Mouse (Mus musculus) left cerebral cortex, adult 2 months (tissue): ENCODE measurements around the gene Nans. TPM values are rescaled to one million over a fixed set of nuclear protein-coding genes. Genes with fewer than 3 reads are reported as not detected.
A peak's percentile ranks its signal among the peaks of the same experiment; 100 is the strongest.

Experiments used
- DNase-seq, 2 experiments: peaks; one replicate each; pipeline ENCODE4 v3.0.0; 2021 to 2022; ENCODE audit warnings: low spot score in 2 of 2, mixed read lengths in 1 of 2; ENCODE audit errors: extremely low spot score in 1 of 2
- H3K27ac ChIP-seq: fragments of 200-600 bp; 2 replicates; pipeline ENCODE4 v1.8.1; 2022
- H3K4me3 ChIP-seq: fragments of 200-600 bp; 2 replicates; pipeline ENCODE4 v1.8.1; 2022
- CTCF ChIP-seq: fragments of 200-600 bp; IDR thresholded peaks from 2 replicates; pipeline ENCODE4 v1.8.1; 2022; ENCODE audit warnings: antibody characterized with exemption, mild to moderate bottlenecking, moderate library complexity
- intact Hi-C: fragments of 180-260 bp; cut with DNase I; formaldehyde crosslinking; loops from one replicate; pipeline ENCODE4 v1.15.1; 2025
- long read RNA-seq, 2 experiments: library from polyadenylated mRNA; stranded (forward); transcript quantifications; one replicate each; pipeline ENCODE4 v2.0.0; 2021; ENCODE audit warnings: borderline mapping rate in 2 of 2
- total RNA-seq, 2 experiments: library from RNA; stranded (reverse); gene quantifications; 2 replicates each; pipeline ENCODE4 v1.2.3; 2021

The Nans gene
- total RNA-seq, result 10 to 100 TPM; 13.9 to 19.8 TPM
- long read RNA-seq, experiment 1, transcript Nans-201 (6 exons, 2,179 nt), result major isoform, 8 of 8 reads
- long read RNA-seq, experiment 1, partial matches to known transcripts, result 0 of 8 reads
- long read RNA-seq, experiment 1, other reads (novel, unspliced or antisense), result 0 of 8 reads
- long read RNA-seq, experiment 2, transcript Nans-201 (6 exons, 2,179 nt), result major isoform, 8 of 11 reads
- long read RNA-seq, experiment 2, partial matches to known transcripts, result 2 of 11 reads
- long read RNA-seq, experiment 2, other reads (novel, unspliced or antisense), result 1 of 11 reads

GRCm38 (mm10) chr4:46489028-46489925, at the start of gene Nans:
Nans (plus strand) TSS chr4:46489248.
- TF ChIP-seq CTCF, result no peak
- intact Hi-C loops, result no loop called here
- H3K4me3 ChIP-seq, result peak within 1 kb of the TSS; percentile 65
- DNase-seq, result peak; percentile 93 to 94
- H3K27ac ChIP-seq, result peak within 1 kb of the TSS; percentile 63

- intact Hi-C loops, result no loop called here
- H3K27ac ChIP-seq, result no peak overlapping the region
- no peak overlapping the region for H3K4me3 ChIP-seq
- no peak for TF ChIP-seq CTCF
- no peak for DNase-seq
These were observed 46.5 kb upstream of the Nans start for GRCm38 (mm10) chr4:46442501-46442900.

DNA sequence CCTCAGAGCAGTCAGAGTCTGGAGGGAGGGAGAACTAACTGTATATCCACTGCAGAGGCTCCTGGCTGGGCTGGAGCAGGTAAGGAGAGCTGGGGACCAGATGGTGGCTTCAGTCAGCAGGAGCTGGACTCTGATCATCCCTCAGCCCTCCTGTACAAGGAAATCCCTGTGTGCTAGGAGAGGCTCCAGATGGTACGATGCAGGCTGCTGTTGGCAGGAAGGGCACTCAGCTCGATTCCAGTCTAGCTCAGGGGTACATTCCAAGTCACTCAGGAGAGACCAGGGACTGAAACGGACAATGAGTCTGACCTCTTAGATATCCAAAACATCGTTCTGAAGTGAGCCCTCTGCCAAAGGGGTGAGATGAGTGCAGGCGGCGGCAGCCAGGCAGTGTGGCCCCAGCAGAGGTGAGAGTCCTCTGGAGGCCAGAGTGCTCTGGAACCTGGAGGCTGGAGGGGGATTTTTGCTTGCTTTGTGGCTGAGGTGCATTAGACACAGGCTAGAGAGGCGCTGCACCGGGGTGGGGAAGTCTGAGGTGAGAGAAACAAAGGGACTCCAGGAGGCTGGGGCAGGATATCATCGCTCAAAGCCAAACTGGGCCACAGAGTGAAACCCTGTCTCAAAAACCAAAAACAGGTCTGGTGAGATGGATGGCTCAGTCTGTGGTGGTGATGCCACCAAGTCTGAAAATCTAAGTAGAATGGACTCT, 43.7 kb upstream of the Nans start:
- Histone ChIP-seq H3K4me3 (no peak overlapping the region), H3K27ac (no peak overlapping the region)
- DNase-seq, result no peak
- intact Hi-C loops, result no loop called here
- TF ChIP-seq CTCF, result no peak

- no peak for DNase-seq
- no peak for TF ChIP-seq CTCF
- no peak overlapping the region for H3K27ac ChIP-seq
- no peak overlapping the region for H3K4me3 ChIP-seq
- intact Hi-C loops, result no loop called here
These were observed 41.6 kb upstream of the Nans start for GRCm38 (mm10) chr4:46447461-46447860.

DNA sequence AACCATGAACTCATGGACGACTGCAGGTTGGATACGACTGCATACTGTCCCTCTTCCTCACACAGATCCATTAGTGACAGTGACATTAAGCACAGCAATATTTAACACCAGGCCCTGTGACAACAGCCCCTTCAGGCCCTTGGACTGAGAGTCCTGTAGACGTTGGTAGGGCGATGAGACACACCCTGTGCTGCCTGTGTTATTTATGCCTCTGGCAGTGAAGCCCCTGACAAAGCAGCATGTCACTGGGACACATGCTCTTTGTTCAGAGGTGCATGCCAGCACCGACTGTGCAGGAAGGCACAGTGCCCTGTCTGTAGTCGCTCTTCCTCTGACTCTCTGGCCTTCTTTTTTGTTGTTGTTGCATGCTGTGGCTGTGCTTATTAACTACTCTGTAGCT, 40.2 kb upstream of the Nans start:
- Histone ChIP-seq H3K4me3 (no peak overlapping the region), H3K27ac (no peak overlapping the region)
- TF ChIP-seq CTCF, result no peak
- intact Hi-C loops, result no loop called here
- no peak for DNase-seq

DNA sequence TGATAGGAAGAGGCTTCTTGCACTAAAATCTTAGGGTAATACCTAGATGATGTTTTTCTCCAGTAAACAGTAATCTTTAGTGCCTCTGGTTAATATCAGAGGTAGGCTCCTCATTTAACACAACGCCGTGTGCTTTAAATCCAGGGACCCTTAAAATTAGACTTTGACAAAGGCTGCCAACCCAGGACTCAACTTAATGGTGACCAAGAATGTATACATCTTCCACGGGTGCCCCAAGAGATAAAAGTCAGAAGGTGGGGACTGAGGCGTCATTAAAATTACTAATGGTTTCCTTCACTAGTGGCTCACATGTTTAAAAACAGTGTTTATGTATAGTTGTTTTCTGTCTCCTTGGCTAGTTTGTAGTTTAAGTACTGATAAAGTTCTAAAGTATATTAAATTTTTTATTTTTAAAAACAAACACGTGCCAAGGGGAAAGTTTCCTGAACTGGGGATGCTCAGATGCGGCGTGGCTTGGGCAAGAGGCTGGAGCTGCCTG, 39.0 kb upstream of the Nans start:
- H3K4me3 ChIP-seq, result peak overlapping the region; percentile 64
- DNase-seq, result no peak
- no peak for TF ChIP-seq CTCF
- intact Hi-C loops, result loop anchor here (2.0 kb wide), 1 partner anchor 253 kb away; the partner anchor contains the start of gene Xpa
- peak overlapping the region; percentile 60 for H3K27ac ChIP-seq

DNA sequence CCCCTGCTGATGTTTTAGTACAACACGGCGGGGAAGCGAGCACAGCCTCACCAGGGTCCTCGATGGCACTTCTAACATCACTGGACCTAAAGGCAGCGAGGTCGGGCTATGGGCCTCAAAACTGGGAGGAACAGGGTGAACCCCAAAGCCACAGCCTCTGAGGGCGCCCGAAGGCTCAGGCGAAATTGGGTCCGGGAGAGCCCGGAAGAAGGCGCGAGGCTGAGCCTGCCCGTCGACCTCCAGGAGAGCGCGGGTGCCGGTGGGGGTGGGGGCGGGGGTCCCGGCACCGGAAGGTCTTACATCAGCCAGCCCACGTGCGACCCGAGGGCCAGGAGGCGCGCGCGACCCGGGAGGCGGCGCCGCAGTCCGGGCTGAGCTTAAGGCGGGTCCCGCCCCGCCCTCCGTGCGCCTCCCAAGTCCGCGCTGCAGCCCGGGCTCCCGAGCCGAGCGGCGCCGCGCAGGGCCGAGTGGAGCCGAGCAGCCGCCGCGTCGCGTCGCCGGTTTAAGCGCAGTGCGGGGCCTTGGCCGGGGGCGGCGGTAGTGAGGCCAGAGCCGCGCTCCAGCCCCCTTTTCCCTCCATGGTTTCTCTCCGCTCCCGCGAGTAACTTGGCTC, 38.4 kb upstream of the Nans start, which contains the start of gene Anp32b:
Gene Anp32b, plus strand, starts transcription at position 384 of the 613 bp plus-strand sequence.
- peak; percentile 75 for TF ChIP-seq CTCF
- intact Hi-C loops, result loop anchor here (1.0 to 2.0 kb wide), 2 partner anchors 61 to 254 kb away; partner anchors contain the start of genes Trmo and Xpa
- Histone ChIP-seq H3K4me3 (peak within 1 kb of the TSS; percentile 64), H3K27ac (peak within 1 kb of the TSS; percentile 95)
- DNase-seq, result peak; percentile 93 to 94

DNA sequence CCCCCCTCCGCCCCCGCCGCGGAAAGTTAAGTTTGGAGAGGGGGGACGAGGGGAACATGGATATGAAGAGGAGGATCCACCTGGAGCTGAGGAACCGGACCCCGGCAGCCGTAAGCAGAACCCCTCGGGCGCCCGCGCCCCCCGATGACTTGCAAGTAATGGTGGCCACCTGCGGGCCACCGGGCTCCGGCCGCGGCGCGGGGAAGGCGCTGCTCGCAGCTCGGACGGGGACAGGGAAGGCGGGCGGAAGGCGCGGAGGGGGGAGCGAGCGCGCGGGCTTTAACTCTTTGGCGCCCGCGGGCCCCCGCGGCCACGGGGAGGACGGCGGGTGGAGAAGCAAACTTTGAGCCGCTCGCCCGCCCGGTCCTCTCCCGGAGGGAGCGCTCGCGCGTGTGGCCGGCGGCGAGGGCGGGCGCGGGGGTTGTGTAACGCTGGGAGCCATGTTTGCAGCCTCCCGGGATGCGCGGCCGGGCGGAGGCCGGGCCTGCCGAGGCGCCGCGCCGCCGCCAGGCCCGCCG, 37.7 kb upstream of the Nans start:
- intact Hi-C loops, result loop anchor here (1.0 to 2.0 kb wide), 2 partner anchors 62 to 254 kb away; partner anchors contain the start of genes Trmo and Xpa

GRCm38 (mm10) chr4:46451758-46452480, 37.1 kb upstream of the Nans start:
- intact Hi-C loops, result loop anchor here (1.0 to 2.0 kb wide), 2 partner anchors 63 to 255 kb away; partner anchors contain the start of genes Trmo and Xpa
- peak overlapping the region; percentile 95 for H3K27ac ChIP-seq
- TF ChIP-seq CTCF, result no peak
- DNase-seq, result peak; percentile 75 to 79
- peak overlapping the region; percentile 64 for H3K4me3 ChIP-seq

More for the DNA sequence above, 37.7 kb upstream of the Nans start:
- Histone ChIP-seq H3K4me3 (peak overlapping the region; percentile 64), H3K27ac (peak overlapping the region; percentile 95)
- no peak for TF ChIP-seq CTCF
- DNase-seq, result peak; percentile 70 to 76

GRCm38 (mm10) chr4:46452481-46452850, 36.6 kb upstream of the Nans start:
- peak overlapping the region; percentile 64 for H3K4me3 ChIP-seq
- DNase-seq, result peak; percentile 28 to 33
- intact Hi-C loops, result no loop called here
- H3K27ac ChIP-seq, result peak overlapping the region; percentile 57
- TF ChIP-seq CTCF, result no peak
